Mouse (Mus musculus): ENCODE data around the gene Vav3. TPM values are rescaled to one million over a fixed set of nuclear protein-coding genes. Genes with fewer than 3 reads are reported as not detected.

Gene Vav3
- polyA plus RNA-seq, 1 experiment from 2014 or later: 27.7 TPM

DNA sequence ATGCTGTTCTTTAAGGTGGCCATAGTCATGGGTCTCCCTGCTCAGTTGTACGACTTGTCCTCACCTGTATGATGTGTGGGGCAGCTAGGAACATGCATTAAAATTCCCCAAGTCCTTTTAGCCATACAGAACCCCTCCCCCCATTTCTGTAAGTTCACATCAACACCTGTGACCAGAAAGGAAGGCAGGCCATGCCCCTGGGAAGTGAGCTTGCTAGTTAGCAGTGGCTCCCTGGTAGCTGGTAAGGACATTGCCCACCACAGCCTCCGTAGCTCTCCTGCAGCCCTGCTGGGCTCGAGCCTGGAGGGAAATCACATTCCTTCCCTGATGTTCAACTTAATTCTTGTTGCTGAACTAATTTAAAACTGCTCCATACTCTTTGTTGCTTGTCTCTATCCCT lies 146.3 kb downstream of the Vav3 start:
- Histone ChIP-seq H3K36me3 (ENCODE audit: insufficient read depth, low read length) (no peaks in the 10 kb centered on the region), H3K9ac (replicated peaks; ENCODE audit: low read length) (no peak overlapping the region), H3K27me3 (ENCODE audit: insufficient read depth, low read length) (no peaks in the 10 kb centered on the region), H3K4me1 (ENCODE audit: insufficient read depth, low read length) (no peaks in the 10 kb centered on the region), H3K4me3 (ENCODE audit: low read length) (no peak overlapping the region), H3K27ac (ENCODE audit: low read length) (no peak overlapping the region), H3K9me3 (ENCODE audit: low read length) (no peaks in the 10 kb centered on the region), H3K4me2 (replicated peaks; ENCODE audit: low read depth, low read length) (no peak overlapping the region)
- no peak for ATAC-seq (ENCODE audit: low FRiP score, low TSS enrichment)
- WGBS: 72% methylated on average over 3 of the region's 3 CpGs

DNA sequence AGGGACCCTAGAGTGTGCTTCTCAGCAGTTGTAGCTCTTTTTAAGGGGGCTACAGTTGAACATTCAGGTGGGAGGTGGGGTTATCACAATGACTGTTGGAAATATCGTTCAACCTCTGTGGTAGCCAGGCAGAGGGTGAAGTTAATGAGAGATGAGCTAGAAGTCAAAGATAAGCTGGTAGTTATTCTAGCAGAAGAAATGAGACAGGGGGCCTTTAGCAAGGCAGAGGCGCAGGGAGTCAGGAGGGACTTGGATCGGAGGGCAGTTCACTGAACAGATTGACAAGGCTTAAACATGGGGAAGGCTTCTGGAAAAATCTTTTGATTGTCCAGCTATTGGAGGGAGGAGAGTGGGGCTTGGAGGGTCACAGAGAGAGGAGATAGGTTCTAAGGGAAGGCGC lies 147.4 kb downstream of the Vav3 start:
- ATAC-seq (ENCODE audit: low FRiP score, low TSS enrichment): no peak
- WGBS: 89% methylated on average over 4 of the region's 4 CpGs
- no peaks in the 10 kb centered on the region for H3K36me3 ChIP-seq (ENCODE audit: insufficient read depth, low read length)

DNA sequence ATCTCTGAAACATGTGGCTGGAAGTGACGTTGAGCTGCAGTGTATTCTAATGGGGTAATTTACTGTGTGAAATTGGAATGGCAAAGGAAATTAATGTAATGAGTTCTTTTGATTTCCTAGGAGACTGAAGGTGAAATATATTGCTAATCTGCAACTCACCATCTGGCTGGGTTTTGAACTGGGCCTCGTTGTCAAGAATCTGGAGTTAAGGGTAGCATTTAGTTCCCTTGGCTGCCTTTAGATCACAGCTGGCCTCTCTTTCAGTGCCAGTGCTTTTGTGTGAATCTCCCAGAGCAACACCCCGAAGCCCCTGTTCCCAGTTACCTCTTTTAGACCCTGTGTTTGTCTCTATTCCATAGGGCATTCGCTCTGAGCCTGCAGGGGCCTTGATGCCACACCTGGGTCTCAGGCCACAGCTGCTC lies 148.3 kb downstream of the Vav3 start:
- H3K27me3 ChIP-seq (ENCODE audit: insufficient read depth, low read length): no peaks in the 10 kb centered on the region
- no peak for ATAC-seq (ENCODE audit: low FRiP score, low TSS enrichment)
- no peak overlapping the region for H3K4me3 ChIP-seq (ENCODE audit: low read length)
- H3K36me3 ChIP-seq (ENCODE audit: insufficient read depth, low read length): no peaks in the 10 kb centered on the region
- no peak overlapping the region for H3K27ac ChIP-seq (ENCODE audit: low read length)
- H3K4me1 ChIP-seq (ENCODE audit: insufficient read depth, low read length): no peaks in the 10 kb centered on the region
- H3K4me2 ChIP-seq (replicated peaks; ENCODE audit: low read depth, low read length): no peak overlapping the region
- H3K9me3 ChIP-seq (ENCODE audit: low read length): no peaks in the 10 kb centered on the region
- WGBS: 65% methylated on average over 4 of the region's 4 CpGs
- no peak overlapping the region for H3K9ac ChIP-seq (replicated peaks; ENCODE audit: low read length)

More for the DNA sequence above, 147.4 kb downstream of the Vav3 start:
- Histone ChIP-seq H3K4me1 (ENCODE audit: insufficient read depth, low read length) (no peaks in the 10 kb centered on the region), H3K4me2 (replicated peaks; ENCODE audit: low read depth, low read length) (no peak overlapping the region), H3K27ac (ENCODE audit: low read length) (no peak overlapping the region), H3K9ac (replicated peaks; ENCODE audit: low read length) (no peak overlapping the region), H3K27me3 (ENCODE audit: insufficient read depth, low read length) (no peaks in the 10 kb centered on the region), H3K4me3 (ENCODE audit: low read length) (no peak overlapping the region), H3K9me3 (ENCODE audit: low read length) (no peaks in the 10 kb centered on the region)

DNA sequence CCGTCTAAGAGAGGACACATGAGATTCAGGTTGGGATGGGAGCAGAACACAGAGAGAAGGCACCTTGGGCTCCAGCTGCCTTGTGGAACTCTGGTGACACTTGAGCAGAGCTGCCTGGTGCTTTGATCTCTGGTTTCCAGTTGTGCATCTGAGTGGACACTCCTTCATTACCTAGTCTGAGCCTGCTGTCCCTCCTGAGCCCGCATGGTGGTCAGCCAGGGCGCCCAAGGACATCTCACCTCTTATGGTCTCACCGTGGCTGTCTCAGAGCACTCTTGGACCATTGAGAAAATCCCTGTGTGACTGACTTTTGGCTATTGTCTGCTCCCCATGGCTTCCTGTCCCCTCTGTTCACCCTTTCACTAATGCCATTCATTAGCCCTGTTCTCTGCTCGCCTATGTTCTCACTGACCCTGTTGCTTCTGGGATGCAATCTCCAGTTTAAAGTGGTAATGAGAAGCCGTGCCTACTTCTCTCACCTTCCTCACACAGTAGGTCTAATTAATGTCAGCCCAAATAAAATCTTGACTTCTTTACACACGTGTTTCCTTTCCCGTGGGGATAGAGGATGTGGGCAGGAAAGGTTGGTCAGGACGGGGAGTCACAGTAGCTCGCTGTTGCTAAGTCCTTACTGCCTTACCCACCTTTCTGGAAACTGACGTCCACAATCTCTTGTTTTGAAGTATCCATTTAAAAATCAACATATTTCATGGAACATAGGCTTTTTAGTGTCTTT lies 150.3 kb downstream of the Vav3 start:
- ATAC-seq (ENCODE audit: low FRiP score, low TSS enrichment): no peak
- Histone ChIP-seq H3K36me3 (ENCODE audit: insufficient read depth, low read length) (no peaks in the 10 kb centered on the region), H3K4me1 (ENCODE audit: insufficient read depth, low read length) (no peaks in the 10 kb centered on the region), H3K27ac (ENCODE audit: low read length) (no peak overlapping the region), H3K4me3 (ENCODE audit: low read length) (no peak overlapping the region), H3K4me2 (replicated peaks; ENCODE audit: low read depth, low read length) (no peak overlapping the region), H3K9ac (replicated peaks; ENCODE audit: low read length) (no peak overlapping the region), H3K9me3 (ENCODE audit: low read length) (no peaks in the 10 kb centered on the region), H3K27me3 (ENCODE audit: insufficient read depth, low read length) (no peaks in the 10 kb centered on the region)
- 68% methylated on average over 11 of the region's 11 CpGs for WGBS

DNA sequence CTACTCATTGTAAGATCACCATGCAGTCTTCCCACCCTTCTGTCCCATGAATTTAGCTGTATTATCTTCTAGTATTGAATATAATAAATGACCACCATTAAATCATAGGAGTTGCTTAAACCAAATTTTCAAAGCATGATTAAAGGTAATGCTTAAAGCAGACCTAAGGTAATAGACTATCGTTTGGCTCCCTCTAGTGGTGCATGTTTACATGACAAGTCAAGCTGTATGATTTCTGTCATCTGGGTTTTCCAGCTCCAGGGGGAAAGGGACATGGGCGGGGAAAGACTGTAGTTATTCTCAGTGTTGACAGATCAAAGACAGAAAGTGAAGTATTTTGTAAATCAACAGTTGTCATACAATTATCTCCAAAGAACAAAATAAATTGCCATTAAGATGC lies 151.1 kb downstream of the Vav3 start:
- H3K4me3 ChIP-seq (ENCODE audit: low read length): no peak overlapping the region
- peak; percentile 70; the same call in 1 of the 2 replicates for ATAC-seq (ENCODE audit: low FRiP score, low TSS enrichment)
- no peak overlapping the region for H3K9ac ChIP-seq (replicated peaks; ENCODE audit: low read length)
- H3K9me3 ChIP-seq (ENCODE audit: low read length): no peaks in the 10 kb centered on the region
- no peaks in the 10 kb centered on the region for H3K27me3 ChIP-seq (ENCODE audit: insufficient read depth, low read length)
- no peak overlapping the region for H3K27ac ChIP-seq (ENCODE audit: low read length)
- no peak overlapping the region for H3K4me2 ChIP-seq (replicated peaks; ENCODE audit: low read depth, low read length)
- H3K36me3 ChIP-seq (ENCODE audit: insufficient read depth, low read length): no peaks in the 10 kb centered on the region
- 3% methylated on average over 2 of the region's 2 CpGs for WGBS
- H3K4me1 ChIP-seq (ENCODE audit: insufficient read depth, low read length): no peaks in the 10 kb centered on the region

DNA sequence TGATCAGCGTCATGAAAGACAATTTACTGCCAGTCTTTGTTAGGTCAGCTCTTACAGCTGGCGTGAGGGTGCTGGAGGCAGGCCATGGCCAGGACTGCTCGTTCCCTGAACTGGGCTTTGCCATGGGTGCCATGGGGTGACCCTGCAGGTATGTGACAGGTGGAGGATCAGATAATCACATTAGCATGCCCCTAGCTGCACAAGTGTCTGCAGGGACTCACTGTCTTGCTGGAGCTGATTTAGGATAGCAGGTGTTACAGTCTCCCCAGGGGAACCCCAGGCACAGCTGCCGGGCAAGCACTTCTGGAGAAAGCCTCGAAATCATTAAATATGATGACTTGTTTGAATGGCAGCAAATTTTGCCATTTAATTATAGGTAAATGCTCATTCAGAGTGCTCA lies 156.0 kb downstream of the Vav3 start:
- Histone ChIP-seq H3K4me3 (ENCODE audit: low read length) (no peak overlapping the region), H3K27ac (ENCODE audit: low read length) (no peak overlapping the region), H3K9ac (replicated peaks; ENCODE audit: low read length) (no peak overlapping the region), H3K4me1 (ENCODE audit: insufficient read depth, low read length) (no peaks in the 10 kb centered on the region), H3K4me2 (replicated peaks; ENCODE audit: low read depth, low read length) (no peak overlapping the region), H3K9me3 (ENCODE audit: low read length) (no peaks in the 10 kb centered on the region), H3K27me3 (ENCODE audit: insufficient read depth, low read length) (no peaks in the 10 kb centered on the region), H3K36me3 (ENCODE audit: insufficient read depth, low read length) (no peaks in the 10 kb centered on the region)
- WGBS: 72% methylated on average over 5 of the region's 5 CpGs
- no peak for ATAC-seq (ENCODE audit: low FRiP score, low TSS enrichment)

DNA sequence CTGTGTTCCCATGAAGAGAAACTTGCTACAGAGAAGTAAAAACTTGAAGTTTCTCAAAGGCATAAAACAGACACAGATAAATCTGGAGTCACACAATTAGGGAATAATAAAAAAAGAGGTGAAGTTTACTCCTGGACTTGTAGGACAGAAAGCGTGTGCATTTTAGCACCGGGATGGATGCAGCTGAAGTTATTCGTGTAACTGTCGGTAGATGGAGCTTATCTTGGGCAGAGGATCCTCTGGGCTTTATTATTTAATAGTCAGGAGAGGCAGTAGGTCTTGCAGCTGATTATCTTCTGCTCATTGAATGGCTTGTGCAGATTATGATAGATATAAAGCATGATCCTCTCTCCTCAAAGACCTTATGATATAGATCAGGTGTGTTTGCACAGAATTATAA lies 156.6 kb downstream of the Vav3 start:
- no peak overlapping the region for H3K27ac ChIP-seq (ENCODE audit: low read length)
- no peaks in the 10 kb centered on the region for H3K36me3 ChIP-seq (ENCODE audit: insufficient read depth, low read length)
- no peak overlapping the region for H3K9ac ChIP-seq (replicated peaks; ENCODE audit: low read length)
- ATAC-seq (ENCODE audit: low FRiP score, low TSS enrichment): no peak
- no peaks in the 10 kb centered on the region for H3K9me3 ChIP-seq (ENCODE audit: low read length)
- H3K4me3 ChIP-seq (ENCODE audit: low read length): no peak overlapping the region
- H3K4me2 ChIP-seq (replicated peaks; ENCODE audit: low read depth, low read length): no peak overlapping the region
- no peaks in the 10 kb centered on the region for H3K27me3 ChIP-seq (ENCODE audit: insufficient read depth, low read length)
- WGBS: 80% methylated on average over 4 of the region's 4 CpGs
- H3K4me1 ChIP-seq (ENCODE audit: insufficient read depth, low read length): no peaks in the 10 kb centered on the region

DNA sequence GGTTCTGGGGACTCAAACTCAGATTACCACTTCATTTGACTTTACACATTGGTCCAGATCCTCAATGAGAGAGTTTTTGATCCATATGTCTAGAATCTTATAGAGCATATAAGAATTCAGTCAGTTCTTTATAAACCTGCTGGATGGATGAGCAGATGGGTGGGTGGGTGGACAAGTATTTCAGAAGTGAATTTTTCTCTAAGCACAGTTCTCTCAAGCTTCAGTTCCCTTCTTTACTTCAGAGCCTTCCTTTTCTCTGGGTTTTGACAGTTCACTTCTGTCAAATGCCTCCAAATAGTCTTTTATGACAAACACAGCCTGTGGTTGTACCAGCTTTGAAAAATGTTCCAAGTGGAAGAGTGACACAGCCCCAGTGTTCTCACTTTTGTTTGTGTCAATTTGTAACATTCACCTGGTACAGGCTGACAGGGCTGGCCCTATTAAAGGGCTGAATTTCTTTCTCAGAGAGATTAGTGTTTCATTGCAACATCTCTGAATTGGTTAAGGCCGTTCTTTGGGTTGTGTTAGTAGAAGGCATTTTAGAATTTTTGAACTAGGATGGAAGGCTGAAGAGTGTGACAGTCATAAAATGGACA lies 159.5 kb downstream of the Vav3 start:
- H3K4me1 ChIP-seq (ENCODE audit: insufficient read depth, low read length): no peaks in the 10 kb centered on the region
- H3K36me3 ChIP-seq (ENCODE audit: insufficient read depth, low read length): no peaks in the 10 kb centered on the region
- H3K9ac ChIP-seq (replicated peaks; ENCODE audit: low read length): no peak overlapping the region
- no peak overlapping the region for H3K4me2 ChIP-seq (replicated peaks; ENCODE audit: low read depth, low read length)
- no peak overlapping the region for H3K27ac ChIP-seq (ENCODE audit: low read length)
- no peaks in the 10 kb centered on the region for H3K9me3 ChIP-seq (ENCODE audit: low read length)
- no peaks in the 10 kb centered on the region for H3K27me3 ChIP-seq (ENCODE audit: insufficient read depth, low read length)
- 90% methylated on average over 1 of the region's 1 CpGs for WGBS
- ATAC-seq (ENCODE audit: low FRiP score, low TSS enrichment): no peak
- no peak overlapping the region for H3K4me3 ChIP-seq (ENCODE audit: low read length)

DNA sequence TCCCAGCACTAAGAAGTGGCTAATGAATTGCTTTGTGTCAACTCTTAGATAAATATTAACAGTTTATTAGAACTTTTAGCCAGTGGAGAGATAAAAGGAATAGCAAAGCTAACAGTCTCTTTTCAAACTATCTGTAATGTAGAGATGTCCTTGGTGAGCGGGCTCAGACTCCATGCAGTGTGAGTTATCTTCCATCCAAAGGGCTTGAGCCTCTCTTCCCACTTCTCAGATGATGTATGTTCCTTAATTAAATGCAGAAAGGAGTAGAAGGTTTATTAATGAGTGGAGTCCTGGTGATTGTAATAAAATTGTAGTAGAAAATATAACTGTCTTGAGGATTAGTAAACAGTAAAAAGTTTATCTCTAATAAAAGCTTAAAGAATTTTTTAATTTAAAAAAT lies 169.3 kb downstream of the Vav3 start:
- H3K4me3 ChIP-seq (ENCODE audit: low read length): no peak overlapping the region
- no peak overlapping the region for H3K4me2 ChIP-seq (replicated peaks; ENCODE audit: low read depth, low read length)
- no peak overlapping the region for H3K27ac ChIP-seq (ENCODE audit: low read length)
- no peaks in the 10 kb centered on the region for H3K36me3 ChIP-seq (ENCODE audit: insufficient read depth, low read length)
- ATAC-seq (ENCODE audit: low FRiP score, low TSS enrichment): no peak
- H3K9me3 ChIP-seq (ENCODE audit: low read length): no peaks in the 10 kb centered on the region
- no peaks in the 10 kb centered on the region for H3K4me1 ChIP-seq (ENCODE audit: insufficient read depth, low read length)
- no peaks in the 10 kb centered on the region for H3K27me3 ChIP-seq (ENCODE audit: insufficient read depth, low read length)
- H3K9ac ChIP-seq (replicated peaks; ENCODE audit: low read length): no peak overlapping the region
- 67% methylated on average over 1 of the region's 1 CpGs for WGBS

DNA sequence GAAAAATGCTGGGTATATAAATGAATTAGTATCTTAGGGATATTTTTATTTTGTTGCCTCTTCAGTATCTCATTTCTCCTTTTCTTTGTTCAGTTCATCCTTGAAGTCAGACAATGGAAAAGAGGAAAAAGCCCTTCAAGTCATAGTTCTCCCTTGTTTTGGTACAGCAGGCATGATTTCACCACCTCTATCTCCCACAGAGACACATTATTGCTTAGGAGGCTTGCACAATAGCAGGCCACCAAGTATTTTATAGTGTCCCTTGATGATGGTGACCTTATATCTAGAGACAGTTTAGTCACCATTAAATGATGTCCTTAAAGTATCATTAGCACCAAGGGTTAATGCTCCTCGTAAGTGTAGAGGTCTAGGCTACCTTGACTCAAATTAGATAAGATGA lies 171.4 kb downstream of the Vav3 start:
- H3K36me3 ChIP-seq (ENCODE audit: insufficient read depth, low read length): no peaks in the 10 kb centered on the region
- no peak overlapping the region for H3K4me2 ChIP-seq (replicated peaks; ENCODE audit: low read depth, low read length)
- no peaks in the 10 kb centered on the region for H3K9me3 ChIP-seq (ENCODE audit: low read length)
- H3K9ac ChIP-seq (replicated peaks; ENCODE audit: low read length): no peak overlapping the region
- H3K4me1 ChIP-seq (ENCODE audit: insufficient read depth, low read length): no peaks in the 10 kb centered on the region
- 78% methylated on average over 1 of the region's 1 CpGs for WGBS
- H3K4me3 ChIP-seq (ENCODE audit: low read length): no peak overlapping the region
- no peak overlapping the region for H3K27ac ChIP-seq (ENCODE audit: low read length)
- no peak for ATAC-seq (ENCODE audit: low FRiP score, low TSS enrichment)
- no peaks in the 10 kb centered on the region for H3K27me3 ChIP-seq (ENCODE audit: insufficient read depth, low read length)

All from kidney, embryonic 16.5 days (tissue).